Mouse (Mus musculus): Measurements from ENCODE around the gene 9930111J21Rik2. TPM values are rescaled to one million over a fixed set of nuclear protein-coding genes. Genes with fewer than 3 reads are reported as not detected.
"Not testable (repeated sequence)": the region's sequence is repeated elsewhere in the genome, so short reads cannot be mapped to it uniquely, and the experiment has no call there.

The 9930111J21Rik2 gene
- polyA plus RNA-seq, 1 experiment from 2014 or later, result 1.1 TPM

- not testable (repeated sequence) for ATAC-seq; H3K36me3 ChIP-seq; H3K4me2 ChIP-seq (replicated peaks); H3K9ac ChIP-seq; H3K4me3 ChIP-seq (replicated peaks); H3K9me3 ChIP-seq; H3K27ac ChIP-seq; H3K27me3 ChIP-seq (replicated peaks); H3K4me1 ChIP-seq (replicated peaks)
- WGBS, result 73% methylated on average over 2 of the region's 3 CpGs
These were observed 62.8 kb downstream of the 9930111J21Rik2 start for GRCm38 (mm10) chr11:48988219-48988618.

GRCm38 (mm10) chr11:48982848-48983247 is 68.2 kb downstream of the 9930111J21Rik2 start:
- H3K27ac ChIP-seq; H3K9me3 ChIP-seq; ATAC-seq; H3K27me3 ChIP-seq (replicated peaks); H3K9ac ChIP-seq; H3K4me2 ChIP-seq (replicated peaks); H3K4me1 ChIP-seq (replicated peaks); H3K4me3 ChIP-seq (replicated peaks); H3K36me3 ChIP-seq: not testable (repeated sequence)
- no CpG with 5 or more reads among the region's 3 CpGs for WGBS

DNA sequence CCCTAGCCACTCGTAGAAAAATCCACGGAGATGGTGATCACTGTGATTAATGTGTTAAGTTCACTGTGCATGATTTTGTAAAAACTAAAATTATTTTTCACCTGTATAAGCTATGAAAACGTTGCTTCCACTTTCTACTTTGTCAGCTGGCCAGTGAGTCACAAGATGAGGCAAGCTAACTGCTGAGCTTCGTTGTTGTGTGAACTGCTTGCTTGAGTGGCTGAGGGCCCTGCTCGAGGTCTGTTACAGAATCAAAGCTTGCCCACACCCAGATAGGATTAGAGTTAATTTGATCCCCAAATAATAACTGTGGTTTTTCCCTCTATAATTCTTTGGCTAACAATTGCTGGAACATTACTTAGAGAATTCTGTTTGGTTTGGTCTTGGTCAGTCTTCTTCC is 71.0 kb downstream of the 9930111J21Rik2 start:
- not testable (repeated sequence) for H3K4me2 ChIP-seq (replicated peaks)
- no CpG with 5 or more reads among the region's 5 CpGs for WGBS

DNA sequence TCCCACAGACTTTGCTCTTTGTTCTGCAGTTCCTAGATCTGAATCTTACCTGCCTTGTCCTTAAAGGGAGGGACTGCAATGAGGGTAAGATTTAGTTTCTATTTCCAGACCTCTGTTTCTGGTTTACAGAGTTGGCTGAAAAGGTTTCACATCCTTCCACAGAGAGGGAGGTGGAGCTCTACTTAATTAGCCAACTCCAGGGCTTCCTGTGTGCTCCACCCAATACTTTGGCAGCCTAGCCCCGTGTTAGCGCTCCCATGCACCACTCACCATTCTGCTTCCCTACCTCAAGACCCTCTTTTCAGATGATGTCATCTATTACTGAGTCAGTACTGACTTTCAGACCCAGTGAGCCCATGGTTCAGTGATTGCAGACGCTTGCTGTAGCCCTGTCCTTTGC is 71.8 kb downstream of the 9930111J21Rik2 start, which contains the start of gene 9930111J21Rik1:
9930111J21Rik1 (minus strand) TSS at position 148 of the 400 bp plus-strand sequence.
- H3K9me3 ChIP-seq; H3K4me3 ChIP-seq (replicated peaks); H3K4me1 ChIP-seq (replicated peaks); H3K9ac ChIP-seq; H3K36me3 ChIP-seq; H3K4me2 ChIP-seq (replicated peaks); ATAC-seq; H3K27ac ChIP-seq; H3K27me3 ChIP-seq (replicated peaks): not testable (repeated sequence)
- WGBS, result no CpG with 5 or more reads among the region's 3 CpGs

More for the DNA sequence above, 71.0 kb downstream of the 9930111J21Rik2 start:
- H3K27me3 ChIP-seq (replicated peaks); H3K9ac ChIP-seq; H3K9me3 ChIP-seq; ATAC-seq; H3K4me3 ChIP-seq (replicated peaks); H3K36me3 ChIP-seq; H3K27ac ChIP-seq; H3K4me1 ChIP-seq (replicated peaks): not testable (repeated sequence)

DNA sequence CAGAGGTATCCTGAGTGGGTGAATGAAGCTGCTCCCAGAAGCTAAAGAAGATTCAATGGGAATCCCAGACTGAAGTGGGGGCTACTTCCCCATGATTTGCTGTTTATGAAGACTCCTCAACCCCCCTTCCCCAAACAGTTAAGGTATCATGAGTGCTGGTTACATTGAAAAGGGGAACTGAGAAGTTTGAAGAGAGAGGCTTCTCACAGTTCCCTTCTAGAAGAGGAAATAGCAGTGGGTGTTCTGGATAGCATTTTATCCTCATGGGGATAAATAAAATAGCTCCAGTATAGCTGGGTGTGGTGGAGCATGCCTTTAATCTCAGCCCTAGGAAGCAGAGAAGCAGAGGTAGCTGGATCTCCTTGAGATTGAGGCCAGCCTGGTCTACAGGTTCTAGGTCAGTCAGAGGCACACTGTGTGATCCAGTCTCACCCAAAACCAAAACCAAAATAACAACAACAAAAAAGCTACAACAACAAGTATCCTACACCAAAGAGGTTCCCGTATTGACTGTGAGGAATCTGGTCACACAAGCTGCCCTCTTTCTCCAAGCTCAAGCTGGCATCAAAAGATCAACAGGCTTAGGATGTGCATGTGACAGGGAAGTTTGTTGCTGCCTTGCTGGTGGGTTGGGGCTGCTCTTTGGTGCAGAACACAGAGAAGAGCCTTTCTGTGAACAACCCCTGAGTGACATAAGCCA is 72.7 kb downstream of the 9930111J21Rik2 start, which contains the start of gene Olfr56:
Olfr56 (plus strand) TSS at position 650 of the 700 bp plus-strand sequence.
- H3K4me2 ChIP-seq (replicated peaks), result not testable (repeated sequence)
- WGBS, result no CpG with 5 or more reads among the region's 1 CpGs

DNA sequence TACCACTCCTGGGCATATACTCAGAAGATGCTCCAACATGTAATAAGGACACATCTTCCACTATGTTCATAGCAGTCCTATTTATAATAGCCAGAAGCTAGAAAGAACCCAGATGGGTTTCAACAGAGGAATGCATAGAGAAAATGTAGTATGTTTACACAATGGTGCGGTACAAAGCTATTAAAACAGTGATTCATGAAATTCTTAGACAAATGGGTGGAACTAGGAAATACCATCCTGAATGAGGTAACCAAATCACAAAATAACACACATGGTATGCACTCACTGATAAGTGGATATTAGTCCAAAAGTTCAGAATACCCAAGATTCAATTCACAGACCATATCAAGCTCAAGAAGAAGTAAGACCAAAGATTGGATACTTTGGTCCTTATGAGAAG is 76.4 kb downstream of the 9930111J21Rik2 start:
- not testable (repeated sequence) for H3K27me3 ChIP-seq (replicated peaks); H3K4me3 ChIP-seq (replicated peaks); ATAC-seq; H3K4me1 ChIP-seq (replicated peaks); H3K9ac ChIP-seq; H3K9me3 ChIP-seq; H3K27ac ChIP-seq; H3K4me2 ChIP-seq (replicated peaks); H3K36me3 ChIP-seq
- no CpG with 5 or more reads among the region's 1 CpGs for WGBS

More for the DNA sequence above, 72.7 kb downstream of the 9930111J21Rik2 start, which contains the start of gene Olfr56:
- not testable (repeated sequence) for H3K9ac ChIP-seq; H3K27ac ChIP-seq; H3K36me3 ChIP-seq; ATAC-seq; H3K9me3 ChIP-seq; H3K4me3 ChIP-seq (replicated peaks); H3K4me1 ChIP-seq (replicated peaks); H3K27me3 ChIP-seq (replicated peaks)

Other genes with a start within 250 kb of the 9930111J21Rik2 start
- 4.1 and 6.4 TPM in 2 replicates for gene Trim41, start 233.9 kb downstream of the 9930111J21Rik2 start, polyA plus RNA-seq (2015; fragmentation: Nextera tagmentation; extraction: Ambion mirVana)
- gene Trim7, start 225.1 kb downstream of the 9930111J21Rik2 start, polyA plus RNA-seq (2015; fragmentation: Nextera tagmentation; extraction: Ambion mirVana), result 1.1 and 2.7 TPM in 2 replicates
- gene Gm12184, start 224.6 kb downstream of the 9930111J21Rik2 start, polyA plus RNA-seq (2015; fragmentation: Nextera tagmentation; extraction: Ambion mirVana), result 3.7 and 5.4 TPM in 2 replicates
- gene Irgm1, start 179.6 kb downstream of the 9930111J21Rik2 start, polyA plus RNA-seq (2015; fragmentation: Nextera tagmentation; extraction: Ambion mirVana), result 16.0 and 16.4 TPM in 2 replicates
- gene Gm5431, start 149.0 kb downstream of the 9930111J21Rik2 start, polyA plus RNA-seq (2015; fragmentation: Nextera tagmentation; extraction: Ambion mirVana), result 0.23 and 0.30 TPM in 2 replicates
- gene Psme2b, start 105.1 kb downstream of the 9930111J21Rik2 start, polyA plus RNA-seq (2015; fragmentation: Nextera tagmentation; extraction: Ambion mirVana), result 4.5 and 5.0 TPM in 2 replicates
- not detected in 2 replicates for gene Olfr56, start 72.4 kb downstream of the 9930111J21Rik2 start, polyA plus RNA-seq (2015; fragmentation: Nextera tagmentation; extraction: Ambion mirVana)
- 0.67 and 1.0 TPM in 2 replicates for gene 9930111J21Rik1, start 71.8 kb downstream of the 9930111J21Rik2 start, polyA plus RNA-seq (2015; fragmentation: Nextera tagmentation; extraction: Ambion mirVana)
- not detected in 2 replicates for gene Gm12185, start 59.0 kb downstream of the 9930111J21Rik2 start, polyA plus RNA-seq (2015; fragmentation: Nextera tagmentation; extraction: Ambion mirVana)
- 1.8 and 2.2 TPM in 2 replicates for gene Tgtp1, start 57.1 kb downstream of the 9930111J21Rik2 start, polyA plus RNA-seq (2015; fragmentation: Nextera tagmentation; extraction: Ambion mirVana)
- 0.56 and 0.88 TPM in 2 replicates for gene Tgtp2, start 13.0 kb upstream of the 9930111J21Rik2 start, polyA plus RNA-seq (2015; fragmentation: Nextera tagmentation; extraction: Ambion mirVana)
- gene Ifi47, start 25.3 kb upstream of the 9930111J21Rik2 start, polyA plus RNA-seq (2015; fragmentation: Nextera tagmentation; extraction: Ambion mirVana), result 3.1 and 3.2 TPM in 2 replicates
- gene Olfr1396, start 63.6 kb upstream of the 9930111J21Rik2 start, polyA plus RNA-seq (2015; fragmentation: Nextera tagmentation; extraction: Ambion mirVana), result not detected in 2 replicates
- gene Olfr1395, start 91.0 kb upstream of the 9930111J21Rik2 start, polyA plus RNA-seq (2015; fragmentation: Nextera tagmentation; extraction: Ambion mirVana), result not detected in 2 replicates
- not detected in 2 replicates for gene Olfr1394, start 103.1 kb upstream of the 9930111J21Rik2 start, polyA plus RNA-seq (2015; fragmentation: Nextera tagmentation; extraction: Ambion mirVana)
- 1.7 and 2.2 TPM in 2 replicates for gene Btnl9, start 135.9 kb upstream of the 9930111J21Rik2 start, polyA plus RNA-seq (2015; fragmentation: Nextera tagmentation; extraction: Ambion mirVana)
- 24.4 and 28.6 TPM in 2 replicates for gene Zfp62, start 152.1 kb upstream of the 9930111J21Rik2 start, polyA plus RNA-seq (2015; fragmentation: Nextera tagmentation; extraction: Ambion mirVana)
- 53.5 and 61.2 TPM in 2 replicates for gene Mgat1, start 192.9 kb upstream of the 9930111J21Rik2 start, polyA plus RNA-seq (2015; fragmentation: Nextera tagmentation; extraction: Ambion mirVana)
- gene Olfr1393, start 227.1 kb upstream of the 9930111J21Rik2 start, polyA plus RNA-seq (2015; fragmentation: Nextera tagmentation; extraction: Ambion mirVana), result not detected in 2 replicates
- not detected in 2 replicates for gene Olfr1392, start 234.0 kb upstream of the 9930111J21Rik2 start, polyA plus RNA-seq (2015; fragmentation: Nextera tagmentation; extraction: Ambion mirVana)

All from intestine, embryonic 15.5 days (tissue).